Mouse (Mus musculus) adrenal gland, postnatal 10 days (tissue): ENCODE results near the gene Nipsnap3a. TPM values are rescaled to one million over a fixed set of nuclear protein-coding genes. Genes with fewer than 3 reads are reported as not detected.
A peak's percentile ranks its signal among the peaks of the same experiment; 100 is the strongest.

Experiments used
- DNase-seq: peaks from one replicate; pipeline ENCODE4 v3.0.0; 2021; ENCODE audit warnings: mixed read lengths
- long read RNA-seq, 2 experiments: library from polyadenylated mRNA; stranded (forward); transcript quantifications; one replicate each; pipeline ENCODE4 v2.0.0; 2021
- total RNA-seq, 2 experiments: library from RNA; stranded (reverse); gene quantifications; 2 replicates each; pipeline ENCODE4 v1.2.3; 2021

The Nipsnap3a gene
- total RNA-seq = not detected
- long read RNA-seq, experiment 1 = 0 reads
- long read RNA-seq, experiment 2 = 0 reads

DNA sequence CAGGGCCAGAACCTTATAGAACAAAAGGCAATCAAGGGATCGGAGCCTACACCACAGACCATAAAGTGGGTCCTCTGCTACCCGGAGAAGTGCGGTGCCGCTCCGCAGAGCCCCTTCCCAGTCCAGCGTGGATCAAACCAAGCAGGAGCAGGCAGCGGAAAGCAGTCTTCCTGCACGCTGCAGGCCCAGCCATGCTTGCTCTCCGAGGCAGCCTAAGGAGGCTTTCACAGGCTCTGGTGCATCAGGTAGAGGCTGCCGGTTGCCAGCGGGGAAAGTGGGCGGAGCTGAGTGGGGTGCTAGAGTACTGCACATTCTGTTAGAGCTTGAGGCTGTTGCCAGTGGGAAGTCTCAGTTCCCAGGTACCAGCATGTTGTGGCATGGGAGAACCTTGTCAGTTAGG is at the start of gene Nipsnap3a:
Gene Nipsnap3a, plus strand, starts transcription at position 25 of the 400 bp plus-strand sequence.
- peak; percentile 12 for DNase-seq

DNA sequence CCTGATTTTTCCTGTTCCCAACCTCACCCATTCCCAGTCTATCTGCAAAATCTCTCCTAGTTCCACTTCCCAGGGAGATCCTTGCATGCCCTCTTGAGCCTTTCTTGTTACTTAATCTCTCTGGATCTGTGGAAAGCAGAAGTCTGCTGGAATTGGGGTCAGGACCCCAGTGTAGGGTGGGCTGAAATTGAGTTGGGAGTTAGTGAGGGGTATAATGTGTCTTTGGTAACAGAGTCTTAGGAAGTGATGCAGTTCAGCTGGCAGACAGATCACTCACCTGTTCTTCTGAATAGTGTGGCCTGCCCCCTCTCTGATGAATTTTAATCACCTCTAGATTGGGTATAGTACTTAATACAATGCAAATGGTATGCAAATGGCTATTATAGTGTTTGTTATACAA is 42.4 kb upstream of the Nipsnap3a start:
- no peak for DNase-seq

DNA sequence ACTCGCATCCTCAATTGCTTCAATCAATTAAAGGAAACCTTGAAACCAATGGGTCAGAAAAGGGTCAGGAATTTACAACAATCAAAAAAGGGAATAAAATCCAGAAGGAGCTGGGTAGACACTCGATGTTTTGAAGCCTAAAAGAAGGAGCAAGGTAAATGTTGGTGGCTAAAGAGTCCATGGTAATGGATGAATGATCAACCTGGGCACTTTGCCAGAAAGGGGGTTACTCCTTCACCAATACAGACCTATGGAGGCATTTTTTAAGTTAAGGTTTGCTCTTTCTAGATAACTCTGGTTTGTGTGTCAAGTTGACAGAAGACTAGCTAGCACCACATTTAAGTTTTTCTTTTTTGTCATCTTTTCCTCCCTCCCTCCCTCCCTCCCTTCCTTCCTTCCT is 40.1 kb upstream of the Nipsnap3a start:
- no peak for DNase-seq

DNA sequence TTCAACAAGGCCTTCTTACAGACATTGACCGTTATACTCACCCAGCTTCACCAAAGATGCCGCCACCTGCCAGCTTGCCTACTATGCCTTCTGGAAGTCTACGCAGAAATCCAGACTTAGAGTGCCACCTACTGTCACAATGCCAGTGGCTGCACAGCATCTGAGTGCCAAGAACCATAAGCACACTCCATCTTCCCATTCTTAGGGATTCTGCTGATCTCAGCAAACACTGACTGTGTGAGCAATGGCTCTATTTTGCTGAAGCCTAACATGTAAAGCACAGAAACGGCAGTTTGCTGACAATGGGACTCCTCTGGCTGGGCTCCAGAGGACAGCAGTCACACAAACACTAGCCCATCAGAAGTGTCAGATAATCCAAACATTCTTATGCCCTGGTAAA is 30.4 kb upstream of the Nipsnap3a start:
- peak; percentile 19 for DNase-seq

DNA sequence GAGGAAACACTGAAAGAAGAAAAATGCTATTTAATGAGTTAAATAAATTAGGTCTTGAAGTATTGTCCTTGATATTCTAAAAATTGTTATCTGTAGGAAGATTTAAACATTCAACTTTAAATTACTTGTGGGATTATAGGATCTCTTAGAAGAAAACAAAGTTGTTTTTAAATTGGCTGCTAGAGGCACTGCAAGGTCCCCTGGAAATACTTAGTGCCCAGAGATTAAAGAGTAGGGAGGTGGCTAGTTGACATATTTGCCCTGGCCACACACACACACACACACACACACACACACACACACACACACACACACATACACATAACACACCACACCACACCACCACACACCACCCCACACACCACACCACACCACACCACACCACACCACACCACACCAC is 24.8 kb upstream of the Nipsnap3a start, which contains the start of gene Olfr270:
Gene Olfr270, plus strand, starts transcription at position 301 of the 400 bp plus-strand sequence.
- DNase-seq = no peak

DNA sequence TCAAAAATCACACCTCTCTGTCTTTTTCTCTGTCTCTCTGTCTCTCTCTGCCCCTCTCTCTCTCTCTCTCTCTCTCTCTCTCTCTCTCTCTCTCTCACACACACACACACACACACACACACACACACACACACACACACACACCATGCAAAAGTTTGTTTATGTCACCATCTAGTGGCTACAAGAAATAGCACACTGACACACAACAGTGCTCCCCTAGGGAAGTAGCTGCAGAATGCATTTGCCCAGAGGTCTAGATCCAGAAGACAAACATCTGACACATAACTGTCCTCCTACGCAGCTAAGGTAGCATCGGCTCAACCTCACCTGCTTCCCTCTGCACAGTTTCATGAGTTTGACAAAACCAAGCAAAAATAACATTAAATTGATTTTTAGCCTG is 3.9 kb upstream of the Nipsnap3a start:
- DNase-seq = no peak

DNA sequence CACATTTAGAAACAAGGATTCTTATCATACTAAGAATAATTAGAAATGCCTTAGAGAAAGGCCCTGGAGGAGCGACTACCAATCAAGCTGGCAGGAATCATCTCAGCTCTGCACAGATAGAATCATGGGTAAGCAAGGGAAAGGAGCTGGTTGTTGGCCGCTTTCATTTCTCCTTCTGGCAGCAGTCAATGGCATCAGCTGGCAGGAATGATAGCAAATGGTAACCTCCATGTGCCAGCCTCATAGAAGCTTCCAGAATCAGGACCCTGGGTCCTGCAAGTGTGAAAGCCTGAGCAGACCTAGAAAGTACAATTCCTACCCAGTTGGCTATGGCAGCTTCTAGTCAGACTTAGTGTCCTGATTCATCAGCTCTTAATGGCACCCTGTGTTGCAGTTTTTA is 2.8 kb upstream of the Nipsnap3a start:
- no peak for DNase-seq

DNA sequence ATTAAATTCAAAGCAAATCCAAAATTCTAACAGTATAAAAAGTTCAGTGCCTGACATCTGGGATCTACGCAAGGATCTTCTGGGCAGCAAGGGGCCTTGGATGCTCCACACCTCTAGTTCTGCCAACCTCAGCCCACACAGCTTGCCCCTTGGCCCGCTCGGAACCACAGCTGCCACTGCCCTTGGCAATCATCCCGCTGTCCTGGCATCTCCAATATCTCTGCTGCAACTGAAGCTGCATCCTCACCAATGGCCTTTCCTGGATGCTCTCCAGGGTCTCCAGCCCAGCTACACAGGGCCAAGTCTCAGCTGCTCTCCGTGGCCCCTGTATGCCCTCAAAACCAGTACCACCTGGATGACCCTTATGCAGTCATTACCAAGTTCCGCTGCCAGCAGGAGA is 10.4 kb downstream of the Nipsnap3a start:
- DNase-seq = no peak

DNA sequence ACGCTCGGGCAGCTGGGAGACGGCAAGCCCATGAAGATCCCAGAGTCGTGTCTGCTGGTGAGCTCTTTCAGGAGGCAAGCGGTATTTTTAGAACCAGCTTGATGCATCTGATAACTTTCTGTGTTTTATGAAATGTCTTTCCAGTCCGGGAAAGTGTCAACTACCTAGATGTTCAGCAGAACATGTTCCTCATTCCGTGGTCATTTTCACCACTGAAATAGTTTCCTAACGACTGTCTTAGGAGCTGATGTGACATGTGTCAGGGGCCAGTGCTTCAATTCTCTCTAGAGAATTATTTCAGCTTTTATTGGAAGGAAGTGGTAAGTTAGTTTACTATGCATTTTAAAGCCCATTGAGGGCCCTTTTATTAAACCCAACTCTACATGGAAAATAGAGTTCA is 11.1 kb downstream of the Nipsnap3a start:
- DNase-seq = no peak

DNA sequence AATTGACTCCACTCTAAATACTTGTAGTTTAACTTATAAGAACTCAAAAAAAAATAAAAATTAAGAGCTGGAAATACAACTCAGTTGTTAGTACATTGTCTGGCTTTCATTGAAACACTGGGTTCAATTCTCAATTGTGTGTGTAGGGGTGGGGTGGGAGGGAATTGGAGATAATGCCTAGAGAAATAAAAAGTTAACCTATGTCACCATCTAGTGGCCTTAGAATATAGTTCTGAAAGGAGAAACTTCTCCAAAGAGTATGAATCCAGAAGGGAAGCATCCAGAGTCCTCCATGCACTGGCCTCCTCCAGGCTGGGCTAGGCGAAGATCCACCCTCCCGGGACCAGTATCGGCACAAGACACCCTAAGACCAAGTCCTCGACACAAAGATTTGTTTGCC is 20.1 kb downstream of the Nipsnap3a start:
- DNase-seq = no peak

DNA sequence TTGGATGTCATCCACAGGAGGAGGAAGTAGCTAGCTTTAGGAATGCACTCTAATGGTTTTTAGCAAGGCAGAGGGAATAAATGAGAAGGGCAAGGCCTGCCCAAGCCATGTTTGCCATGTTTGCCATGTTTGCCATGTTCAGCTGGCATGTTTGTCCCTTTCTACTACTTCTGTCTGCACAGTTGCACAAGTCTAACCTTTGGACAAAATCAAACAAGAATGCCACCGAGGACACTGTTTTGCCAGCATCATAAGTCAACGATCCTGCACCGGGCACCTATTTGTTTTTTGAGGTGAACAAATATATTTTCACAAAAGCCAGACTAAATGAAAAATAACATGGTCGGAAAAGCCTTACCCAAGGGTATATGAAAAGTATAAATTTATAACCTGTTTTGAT is 20.8 kb downstream of the Nipsnap3a start:
- DNase-seq = no peak

DNA sequence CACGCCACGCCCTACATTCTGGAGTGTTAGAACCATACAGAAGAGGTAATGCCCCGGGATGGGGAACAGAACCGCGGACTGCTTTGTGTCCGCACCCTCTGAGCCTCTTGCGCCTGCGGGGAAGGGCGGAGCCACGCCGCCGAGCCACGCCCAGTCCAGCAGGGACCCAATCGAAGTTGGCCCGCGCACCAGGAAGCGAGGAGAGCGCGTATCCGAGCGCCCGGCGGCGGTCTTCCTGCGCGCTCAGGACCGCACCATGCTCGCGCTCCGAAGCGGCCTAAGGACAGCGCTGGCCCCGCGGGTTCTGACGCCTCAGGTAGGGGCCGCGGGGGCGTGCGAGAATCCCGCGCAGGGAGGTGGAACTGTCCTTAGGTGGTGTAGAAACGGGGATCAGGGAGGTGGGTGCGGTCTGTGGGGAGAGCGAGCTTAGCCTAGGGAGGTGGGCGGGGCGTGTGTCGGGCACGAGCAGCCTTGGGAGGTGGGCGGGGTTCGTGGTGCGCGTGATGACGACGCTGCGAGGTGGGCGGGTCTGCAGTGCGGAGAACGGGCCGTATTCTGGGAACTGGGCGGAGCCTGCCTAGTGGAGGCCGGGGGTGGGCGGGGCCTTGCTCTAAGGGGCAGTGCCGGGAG is 22.8 kb downstream of the Nipsnap3a start, which contains the start of gene Nipsnap3b:
Gene Nipsnap3b, plus strand, starts transcription at position 149 of the 630 bp plus-strand sequence.
- peak; percentile 98 for DNase-seq

DNA sequence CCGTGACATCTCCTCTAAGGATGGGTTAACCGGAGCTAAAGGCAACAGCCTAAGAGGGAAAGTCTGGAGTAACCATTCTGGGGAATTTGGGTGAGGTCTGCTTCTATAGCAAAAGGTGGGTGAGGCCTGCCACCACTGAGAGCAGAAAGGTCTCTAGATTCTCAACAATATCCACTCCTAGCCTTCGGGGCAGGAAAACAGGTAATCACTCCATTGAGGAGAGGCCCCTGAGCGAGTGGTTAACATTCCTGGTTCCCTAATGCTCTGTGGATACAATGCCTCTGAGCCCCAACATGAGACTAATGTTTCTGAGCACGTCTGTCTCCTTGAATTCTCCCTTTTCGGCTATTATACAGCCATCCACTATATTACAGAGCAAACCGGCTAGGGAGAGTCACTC is 25.3 kb downstream of the Nipsnap3a start:
- DNase-seq = no peak

DNA sequence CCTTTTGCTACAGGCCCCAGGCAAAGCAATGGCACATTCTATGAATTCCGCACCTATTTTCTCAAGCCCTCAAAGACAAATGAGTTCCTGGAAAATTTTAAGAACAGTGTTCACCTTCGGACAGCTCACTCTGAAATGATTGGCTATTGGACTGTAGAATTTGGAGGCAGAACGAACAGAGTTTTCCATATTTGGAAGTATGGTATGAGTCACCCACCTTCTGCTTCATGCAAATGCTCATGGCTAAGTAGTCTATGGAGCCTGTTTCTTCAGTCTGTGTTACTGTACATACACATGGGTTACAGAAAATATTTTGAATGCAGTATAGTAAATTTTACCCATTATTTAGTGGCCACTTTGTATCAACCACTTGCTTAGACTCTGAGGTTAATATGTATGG is 26.0 kb downstream of the Nipsnap3a start:
- DNase-seq = no peak

DNA sequence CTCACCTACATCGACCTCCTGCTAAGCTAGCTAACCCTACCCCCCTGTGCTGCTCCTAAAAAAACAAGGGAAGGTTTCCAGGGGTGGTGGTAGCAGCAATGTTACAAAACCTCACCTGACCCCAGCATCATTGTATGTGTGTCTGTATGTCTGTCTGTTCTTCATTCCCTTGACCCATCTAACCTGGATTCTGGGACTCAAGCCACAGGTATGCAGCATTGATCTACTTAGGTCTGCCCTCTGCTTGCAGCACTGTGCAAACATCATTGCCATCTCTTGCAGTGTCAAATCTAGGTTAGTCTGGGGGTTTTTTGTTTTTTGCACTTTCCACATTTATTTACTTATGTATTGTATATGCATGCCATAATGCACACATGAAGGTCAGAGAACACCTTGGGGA is 29.3 kb downstream of the Nipsnap3a start:
- DNase-seq = no peak

DNA sequence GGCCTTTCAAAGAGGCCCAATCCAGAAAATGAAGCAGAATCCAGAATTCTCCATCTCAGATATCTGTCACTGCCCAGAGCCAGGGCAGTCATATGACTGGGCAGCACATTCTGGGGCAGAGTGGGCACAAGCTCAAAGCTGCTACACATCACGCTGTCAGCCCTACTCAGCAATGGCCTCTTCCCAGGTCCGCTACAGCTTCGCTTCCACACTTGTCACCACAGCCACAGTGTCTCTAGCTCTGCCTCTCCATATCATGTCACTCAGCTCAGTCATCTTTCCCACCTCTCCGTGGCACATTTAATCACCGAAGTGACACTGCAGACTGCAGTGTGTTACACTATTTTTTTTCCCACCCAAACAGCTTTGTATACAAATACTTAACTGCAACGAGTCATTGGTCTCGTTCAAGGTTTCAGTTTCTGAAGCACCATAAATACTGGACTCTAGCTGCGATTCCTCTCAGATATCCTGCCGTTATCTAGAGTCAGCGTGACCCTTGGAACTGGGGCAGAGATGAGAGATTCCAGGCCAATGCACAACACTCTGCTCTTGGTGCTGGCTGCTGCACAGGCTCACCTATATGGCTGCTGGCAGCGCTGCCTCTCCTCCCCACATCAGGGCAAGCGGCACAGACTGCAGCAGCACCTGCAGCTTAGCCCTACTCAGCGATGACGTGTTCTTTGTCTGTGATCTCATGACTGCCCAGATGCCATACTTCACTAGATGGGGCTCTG is 34.3 kb downstream of the Nipsnap3a start:
- no peak for DNase-seq

DNA sequence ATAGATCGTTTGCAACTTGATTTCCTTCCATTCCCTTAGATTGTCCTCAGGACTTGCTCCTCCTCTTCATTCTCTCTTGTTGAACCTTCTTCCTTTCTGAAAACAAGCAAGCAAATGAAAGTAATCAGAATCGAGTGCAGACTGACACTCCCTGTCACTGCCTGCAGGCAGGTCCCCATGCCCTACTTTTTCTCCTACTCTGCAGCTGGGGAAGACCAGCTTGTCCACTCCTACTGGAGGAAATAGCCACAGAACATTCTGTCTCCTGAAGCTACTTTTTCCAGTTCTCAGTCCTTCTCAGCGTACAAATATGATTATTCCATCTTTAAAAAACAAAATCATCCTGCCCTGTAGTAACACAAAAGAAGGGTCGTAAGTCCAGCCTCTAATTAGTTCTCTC is 35.3 kb downstream of the Nipsnap3a start:
- DNase-seq = no peak

DNA sequence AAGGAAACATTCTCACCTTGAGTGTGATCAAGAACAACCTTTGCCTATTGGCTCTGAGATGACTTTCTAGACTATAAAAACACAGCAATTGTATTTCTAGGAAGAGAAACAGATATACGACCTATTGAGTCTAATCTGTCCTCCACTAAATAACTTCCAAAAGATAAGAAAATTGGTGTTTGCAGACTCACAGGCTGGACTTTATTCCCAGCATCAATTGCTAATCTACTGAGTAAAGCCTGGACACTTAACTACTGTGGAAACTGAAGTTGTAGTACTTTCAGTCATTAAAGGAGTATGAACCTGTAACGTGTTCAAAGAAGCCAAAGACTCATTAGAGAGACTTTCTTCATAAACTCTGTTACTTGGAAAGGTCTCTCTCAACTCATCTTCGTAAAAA is 38.7 kb downstream of the Nipsnap3a start:
- no peak for DNase-seq

DNA sequence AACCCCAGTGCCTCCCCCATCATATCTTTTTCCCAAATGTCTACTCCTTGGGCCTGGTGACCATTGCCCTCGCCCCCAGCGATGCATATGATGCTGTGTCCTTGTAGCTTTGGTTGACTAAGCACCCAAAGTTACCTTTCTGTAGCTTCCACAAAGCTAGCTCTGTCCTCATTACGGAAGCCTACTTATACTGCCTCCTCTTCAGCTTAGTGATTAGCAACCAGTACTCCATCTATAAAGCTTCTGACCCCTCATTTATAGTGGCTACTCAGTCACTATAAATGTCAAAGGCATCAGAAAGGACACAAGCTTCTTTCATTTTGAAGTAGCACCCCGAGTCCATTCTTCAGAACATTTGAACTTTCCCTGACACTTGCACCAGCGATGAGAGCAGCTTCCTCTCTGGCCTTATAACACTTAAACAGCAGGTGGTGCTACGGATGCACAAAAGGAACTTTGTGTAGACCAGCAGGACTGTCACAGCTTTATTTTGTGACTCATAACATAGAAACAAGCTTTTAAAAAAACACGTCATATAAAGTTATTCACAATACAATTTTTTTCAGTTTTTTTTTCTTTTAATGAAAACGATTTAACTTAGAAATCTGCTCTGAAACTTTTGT is 41.4 kb downstream of the Nipsnap3a start:
- no peak for DNase-seq

DNA sequence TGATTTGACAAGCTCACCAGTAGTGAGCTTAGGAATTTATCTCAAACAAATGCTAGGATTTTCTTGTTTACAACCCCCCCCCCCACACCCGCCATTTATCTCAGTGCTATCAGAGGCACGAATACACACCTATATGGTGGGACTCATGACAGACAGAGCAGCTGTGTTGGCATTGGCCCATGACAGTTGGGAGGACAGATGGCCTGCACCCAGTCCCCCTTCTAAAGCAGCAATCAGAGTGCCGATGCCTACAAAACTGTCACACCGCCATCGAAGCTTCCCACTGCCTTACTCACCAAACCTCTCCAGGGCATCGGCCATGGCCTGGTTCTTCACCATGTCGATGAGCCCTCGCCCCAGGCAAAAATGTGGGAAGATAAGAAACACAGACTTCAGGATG is 54.7 kb downstream of the Nipsnap3a start:
- DNase-seq = no peak

DNA sequence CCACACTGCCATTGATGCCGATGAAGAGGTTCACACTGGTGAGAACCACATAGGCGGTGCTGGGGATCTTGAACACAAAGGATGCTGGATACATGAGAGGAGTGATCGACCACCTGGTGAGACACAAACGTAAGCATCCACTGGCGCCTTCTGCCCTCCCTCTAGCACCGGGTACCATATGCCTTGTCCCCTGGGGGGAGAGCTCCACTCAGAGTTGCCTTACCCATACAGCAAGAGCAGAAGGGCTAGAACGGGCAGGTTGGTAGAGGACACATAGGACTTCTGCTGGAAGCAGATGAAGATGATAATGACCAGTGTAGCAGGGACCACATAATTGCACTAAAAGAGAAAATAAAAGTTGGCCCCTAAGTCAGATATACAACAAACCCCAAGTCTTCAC is 56.7 kb downstream of the Nipsnap3a start:
- DNase-seq = no peak

DNA sequence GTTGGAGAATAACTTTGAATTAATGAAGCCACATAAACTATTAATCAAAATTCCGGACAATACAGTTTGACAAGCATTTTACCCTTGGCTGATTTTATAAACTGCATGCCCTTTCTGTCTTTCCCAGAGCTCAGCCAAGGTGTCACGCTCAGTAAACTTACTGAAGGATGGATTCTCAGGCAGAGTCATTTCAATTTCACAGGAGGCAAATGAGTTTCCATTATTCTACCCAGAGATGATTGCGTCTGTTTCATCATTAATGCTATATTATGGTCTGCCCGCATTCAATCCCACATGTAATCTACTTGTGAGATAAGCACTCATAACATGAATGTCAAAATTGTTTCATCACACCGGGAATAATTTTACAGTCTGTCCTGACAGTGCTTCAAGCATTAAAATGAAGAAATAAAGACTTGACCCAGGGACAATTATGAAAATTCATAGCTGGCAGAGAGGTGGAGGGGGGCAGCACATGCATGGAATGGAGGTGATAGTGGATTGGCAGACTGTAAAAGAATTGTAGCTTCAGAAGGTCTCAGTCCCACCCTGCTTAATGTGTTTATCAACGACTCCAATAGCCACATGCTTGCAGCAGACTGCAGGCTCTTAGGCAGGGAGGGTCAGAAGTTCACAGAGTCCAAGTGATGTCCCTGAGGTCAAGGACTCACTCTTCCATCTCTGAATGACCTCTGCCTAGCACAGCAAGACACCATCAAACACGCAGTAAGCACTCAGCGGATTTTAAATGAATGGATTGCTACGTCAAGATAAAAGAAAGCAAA is 57.4 kb downstream of the Nipsnap3a start:
- no peak for DNase-seq
